Comparison of ENCODE assay signal across 18 mouse cellular contexts in the genomic region with DNA sequence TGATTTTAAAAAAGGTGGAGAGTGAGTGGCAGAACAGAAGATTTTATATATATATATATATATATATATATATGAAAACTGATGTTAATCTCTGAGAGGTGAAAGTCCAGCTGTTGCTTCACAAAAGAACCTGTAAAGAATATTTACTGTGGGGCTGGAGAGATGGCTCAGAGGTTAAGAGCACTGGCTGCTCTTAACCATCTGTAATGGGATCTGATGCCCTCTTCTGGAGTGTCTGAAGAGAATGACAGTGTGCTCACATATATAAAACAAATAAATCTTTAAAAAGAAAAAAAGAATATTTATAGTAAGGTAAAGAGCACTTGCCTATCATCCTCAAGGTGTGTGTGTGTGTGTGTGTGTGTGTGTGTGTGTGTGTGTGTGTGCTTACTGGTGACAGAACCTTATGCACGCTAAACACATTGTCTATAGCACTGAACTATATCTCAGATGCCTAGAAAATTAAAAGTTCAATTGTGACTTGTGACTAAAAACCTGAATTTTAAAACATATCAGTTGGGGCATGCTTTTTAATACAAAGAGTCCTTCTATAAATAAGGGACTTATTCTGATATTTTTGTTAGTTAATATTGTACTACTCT. TPM values are rescaled to one million over a fixed set of nuclear protein-coding genes. Genes with fewer than 3 reads are reported as not detected.
A peak's percentile ranks its signal among the peaks of the same experiment; 100 is the strongest.
DNase-seq lines count a peak whose midpoint lies in the region; ATAC-seq lines count a peak whose summit lies in the region.
"Had no signal": no experiment of that assay in that cellular context is flagged by ENCODE, and none has a peak within 500 bp of the region (broad histone marks: within the 10 kb centered on the region; RNA-seq: fewer than 3 reads in every experiment).

No protein-coding gene starts in this region.

- H3K36me3 ChIP-seq in heart, embryonic 13.5 days, result peaks cover 7% of the 10 kb centered on the region; the same call in 1 of the 2 replicates
- no peaks in the 10 kb centered on the region for H3K36me3 ChIP-seq in liver, embryonic 11.5 days (ENCODE audit: control insufficient read depth, insufficient read depth, low read length)
- no peaks in the 10 kb centered on the region for H3K36me3 ChIP-seq in liver, embryonic 13.5 days
- H3K36me3 ChIP-seq in neural tube, embryonic 15.5 days, result no peaks in the 10 kb centered on the region
- H3K36me3 ChIP-seq: forebrain, embryonic 10.5 days; limb, embryonic 15.5 days; midbrain, embryonic 15.5 days; neural tube, embryonic 13.5 days had no signal

- no peak overlapping the region for H3K4me3 ChIP-seq in heart, embryonic 13.5 days
- H3K4me3 ChIP-seq in liver, embryonic 11.5 days (ENCODE audit: low read depth, low read length), result no peak overlapping the region
- H3K4me3 ChIP-seq in liver, embryonic 13.5 days (replicated peaks), result no peak overlapping the region
- H3K4me3 ChIP-seq in neural tube, embryonic 15.5 days (replicated peaks), result no peak overlapping the region
- H3K4me3 ChIP-seq: forebrain, embryonic 10.5 days; limb, embryonic 15.5 days; midbrain, embryonic 15.5 days; neural tube, embryonic 13.5 days had no signal

- H3K4me2 ChIP-seq in heart, embryonic 13.5 days, result 0 out of 2 replicates have a peak overlapping the region, but pooled peaks have one; percentile 46
- peak overlapping the region; percentile 14; the same call in 1 of the 2 replicates for H3K4me2 ChIP-seq in liver, embryonic 11.5 days
- peak overlapping the region; percentile 35; the same call in 1 of the 2 replicates for H3K4me2 ChIP-seq in liver, embryonic 13.5 days
- H3K4me2 ChIP-seq in neural tube, embryonic 15.5 days, result no peak overlapping the region
- H3K4me2 ChIP-seq: limb, embryonic 15.5 days; midbrain, embryonic 15.5 days; neural tube, embryonic 13.5 days had no signal

- no peaks in the 10 kb centered on the region for H3K9me3 ChIP-seq in heart, embryonic 13.5 days
- H3K9me3 ChIP-seq in liver, embryonic 11.5 days (ENCODE audit: control insufficient read depth, low read length), result no peaks in the 10 kb centered on the region
- H3K9me3 ChIP-seq in liver, embryonic 13.5 days (replicated peaks), result no peaks in the 10 kb centered on the region
- no peaks in the 10 kb centered on the region for H3K9me3 ChIP-seq in neural tube, embryonic 15.5 days (replicated peaks)
- H3K9me3 ChIP-seq: forebrain, embryonic 10.5 days; limb, embryonic 15.5 days; midbrain, embryonic 15.5 days; neural tube, embryonic 13.5 days had no signal

- 65% methylated on average over 1 of the region's 1 CpGs for WGBS in heart, embryonic 13.5 days
- WGBS in liver, embryonic 11.5 days, result 92% methylated on average over 1 of the region's 1 CpGs
- 71% methylated on average over 1 of the region's 1 CpGs for WGBS in liver, embryonic 13.5 days (ENCODE audit: insufficient replicate concordance)
- WGBS in neural tube, embryonic 15.5 days, result 81% methylated on average over 1 of the region's 1 CpGs

- 0 out of 2 replicates have a peak overlapping the region, but pooled peaks have one; percentile 36 for H3K27ac ChIP-seq in heart, embryonic 13.5 days (replicated peaks)
- no peak overlapping the region for H3K27ac ChIP-seq in liver, embryonic 11.5 days (ENCODE audit: low read depth, low read length)
- H3K27ac ChIP-seq in liver, embryonic 13.5 days, result peak overlapping the region; percentile 88
- no peak overlapping the region for H3K27ac ChIP-seq in neural tube, embryonic 15.5 days (replicated peaks)
- H3K27ac ChIP-seq: forebrain, embryonic 10.5 days; hindbrain, postnatal 0 days; macrophage; midbrain, embryonic 15.5 days; neural tube, embryonic 13.5 days had no signal

- no peak for DNase-seq in heart, adult 11 months
- no peak for DNase-seq in liver, embryonic 11.5 days (ENCODE audit: low spot score)
- no peak for DNase-seq in liver
- no peak for DNase-seq in liver, embryonic 13.5 days
- DNase-seq in left cerebral cortex, adult 18-20 months (ENCODE audit: low spot score in 2 of 2), result no peak
- DNase-seq: kidney, adult 18-20 months; layer of hippocampus, adult 9-11 months; thymus, adult 2 months; thymus, postnatal 4 days had no signal

- no peak overlapping the region for H3K9ac ChIP-seq in heart, embryonic 13.5 days
- H3K9ac ChIP-seq in liver, embryonic 11.5 days (ENCODE audit: low read depth, low read length), result no peak overlapping the region
- no peak overlapping the region for H3K9ac ChIP-seq in liver, embryonic 13.5 days
- no peak overlapping the region for H3K9ac ChIP-seq in neural tube, embryonic 15.5 days (replicated peaks)
- H3K9ac ChIP-seq: limb, embryonic 15.5 days; midbrain, embryonic 15.5 days; neural tube, embryonic 13.5 days had no signal

- ATAC-seq in heart, embryonic 13.5 days (ENCODE audit: extremely low read depth, insufficient number of reproducible peaks, low FRiP score, low TSS enrichment), result no peak
- 0 out of 2 replicates have a peak, but pooled peaks have one; percentile 16 for ATAC-seq in liver, embryonic 11.5 days (replicated peaks; ENCODE audit: low FRiP score)
- ATAC-seq in liver, embryonic 13.5 days (ENCODE audit: low read depth), result no peak
- no peak for ATAC-seq in neural tube, embryonic 15.5 days (ENCODE audit: low FRiP score)
- ATAC-seq: forebrain, embryonic 16.5 days; hindbrain, postnatal 0 days; midbrain, embryonic 15.5 days had no signal

- peaks cover 29% of the 10 kb centered on the region for H3K4me1 ChIP-seq in heart, embryonic 13.5 days
- peaks cover 11% of the 10 kb centered on the region for H3K4me1 ChIP-seq in liver, embryonic 11.5 days (replicated peaks; ENCODE audit: control insufficient read depth, insufficient read depth, low read length)
- H3K4me1 ChIP-seq in liver, embryonic 13.5 days (replicated peaks), result peaks cover 47% of the 10 kb centered on the region
- 0 out of 2 replicates have a peak, but pooled peaks cover 5% of the 10 kb centered on the region for H3K4me1 ChIP-seq in neural tube, embryonic 15.5 days
- H3K4me1 ChIP-seq: midbrain, embryonic 15.5 days; neural tube, embryonic 13.5 days had no signal

- no peaks in the 10 kb centered on the region for H3K27me3 ChIP-seq in heart, embryonic 13.5 days (replicated peaks)
- no peaks in the 10 kb centered on the region for H3K27me3 ChIP-seq in liver, embryonic 11.5 days (replicated peaks; ENCODE audit: control insufficient read depth, insufficient read depth, low read length)
- H3K27me3 ChIP-seq in liver, embryonic 13.5 days, result no peaks in the 10 kb centered on the region
- H3K27me3 ChIP-seq in neural tube, embryonic 15.5 days (replicated peaks), result no peaks in the 10 kb centered on the region
- H3K27me3 ChIP-seq: limb, embryonic 15.5 days; midbrain, embryonic 15.5 days; neural tube, embryonic 13.5 days had no signal

RNA-seq across cellular contexts. Expression of gene Dusp16, which starts 19.0 kb away (rescaled TPM):
- polyA plus RNA-seq in heart, embryonic 13.5 days (2015; fragmentation: Nextera tagmentation; extraction: Ambion mirVana), result 14.2 and 16.6 TPM in 2 replicates
- polyA plus RNA-seq in liver, embryonic 11.5 days (2014; fragmentation: Nextera tagmentation; extraction: Ambion mirVana), result 7.9 and 10.1 TPM in 2 replicates
- 3.7 and 4.7 TPM in 2 replicates for polyA plus RNA-seq in liver, embryonic 13.5 days (2015; fragmentation: Nextera tagmentation; extraction: Ambion mirVana)
- total RNA-seq in left cerebral cortex, adult 18-20 months (2021), result 1 to 10 TPM; 9.5 to 9.8 TPM
- polyA plus RNA-seq in neural tube, embryonic 15.5 days (2015; fragmentation: Nextera tagmentation; extraction: Ambion mirVana), result 5.2 and 6.6 TPM in 2 replicates

RNA-seq across cellular contexts. Expression of gene Crebl2, which starts 56.6 kb away (rescaled TPM):
- 1.6 and 1.8 TPM in 2 replicates for polyA plus RNA-seq in heart, embryonic 13.5 days (2015; fragmentation: Nextera tagmentation; extraction: Ambion mirVana)
- 1.3 and 1.5 TPM in 2 replicates for polyA plus RNA-seq in liver, embryonic 11.5 days (2014; fragmentation: Nextera tagmentation; extraction: Ambion mirVana)
- polyA plus RNA-seq in liver, embryonic 13.5 days (2015; fragmentation: Nextera tagmentation; extraction: Ambion mirVana), result 1.3 TPM in 2 replicates
- 10 to 100 TPM; 51.8 TPM for total RNA-seq in left cerebral cortex, adult 18-20 months (2021)
- 3.9 and 4.6 TPM in 2 replicates for polyA plus RNA-seq in neural tube, embryonic 15.5 days (2015; fragmentation: Nextera tagmentation; extraction: Ambion mirVana)

Comparison
In these comparisons a context has a peak if more than half of its experiments do, and no peak if none do; other contexts are left out.
1. H3K27ac ChIP-seq: peak in heart, embryonic 13.5 days (single experiment) and liver, embryonic 13.5 days (single experiment); none in liver, embryonic 11.5 days (single experiment) and neural tube, embryonic 15.5 days (single experiment).